Mouse (Mus musculus): Measurements from ENCODE around the gene Gm45062. TPM values are rescaled to one million over a fixed set of nuclear protein-coding genes. Genes with fewer than 3 reads are reported as not detected.

The Gm45062 gene
- polyA plus RNA-seq, 1 experiment from 2014 or later = 2.3 TPM

- Histone ChIP-seq H3K27ac (ENCODE audit: low read length) (no peak overlapping the region), H3K9ac (ENCODE audit: low read depth, low read length) (no peak overlapping the region), H3K4me3 (ENCODE audit: low read depth, low read length) (no peak overlapping the region), H3K9me3 (replicated peaks; ENCODE audit: control insufficient read depth, low read length) (no peaks in the 10 kb centered on the region), H3K27me3 (ENCODE audit: control insufficient read depth, insufficient read depth, low read depth, low read length) (no peaks in the 10 kb centered on the region), H3K4me1 (ENCODE audit: control insufficient read depth, low read depth, low read length) (no peaks in the 10 kb centered on the region), H3K36me3 (ENCODE audit: control insufficient read depth, insufficient read depth) (no peaks in the 10 kb centered on the region), H3K4me2 (ENCODE audit: low read depth, low read length) (no peak overlapping the region)
- no peak for ATAC-seq (ENCODE audit: low read depth)
- WGBS (ENCODE audit: insufficient replicate concordance) = 67% methylated on average over 4 of the region's 4 CpGs
These were observed 215.6 kb downstream of the Gm45062 start for GRCm38 (mm10) chr6:8474820-8475219.

GRCm38 (mm10) chr6:8479176-8479575 is 219.9 kb downstream of the Gm45062 start:
- no peak for ATAC-seq (ENCODE audit: low read depth)
- WGBS (ENCODE audit: insufficient replicate concordance) = 78% methylated on average over 1 of the region's 1 CpGs
- no peak overlapping the region for H3K27ac ChIP-seq (ENCODE audit: low read length)
- no peak overlapping the region for H3K9ac ChIP-seq (ENCODE audit: low read depth, low read length)
- no peak overlapping the region for H3K4me2 ChIP-seq (ENCODE audit: low read depth, low read length)
- no peaks in the 10 kb centered on the region for H3K36me3 ChIP-seq (ENCODE audit: control insufficient read depth, insufficient read depth)
- no peaks in the 10 kb centered on the region for H3K9me3 ChIP-seq (replicated peaks; ENCODE audit: control insufficient read depth, low read length)
- no peak overlapping the region for H3K4me3 ChIP-seq (ENCODE audit: low read depth, low read length)
- no peaks in the 10 kb centered on the region; the same call in 1 of the 2 replicates for H3K4me1 ChIP-seq (ENCODE audit: control insufficient read depth, low read depth, low read length)
- H3K27me3 ChIP-seq (ENCODE audit: control insufficient read depth, insufficient read depth, low read depth, low read length) = no peaks in the 10 kb centered on the region

DNA sequence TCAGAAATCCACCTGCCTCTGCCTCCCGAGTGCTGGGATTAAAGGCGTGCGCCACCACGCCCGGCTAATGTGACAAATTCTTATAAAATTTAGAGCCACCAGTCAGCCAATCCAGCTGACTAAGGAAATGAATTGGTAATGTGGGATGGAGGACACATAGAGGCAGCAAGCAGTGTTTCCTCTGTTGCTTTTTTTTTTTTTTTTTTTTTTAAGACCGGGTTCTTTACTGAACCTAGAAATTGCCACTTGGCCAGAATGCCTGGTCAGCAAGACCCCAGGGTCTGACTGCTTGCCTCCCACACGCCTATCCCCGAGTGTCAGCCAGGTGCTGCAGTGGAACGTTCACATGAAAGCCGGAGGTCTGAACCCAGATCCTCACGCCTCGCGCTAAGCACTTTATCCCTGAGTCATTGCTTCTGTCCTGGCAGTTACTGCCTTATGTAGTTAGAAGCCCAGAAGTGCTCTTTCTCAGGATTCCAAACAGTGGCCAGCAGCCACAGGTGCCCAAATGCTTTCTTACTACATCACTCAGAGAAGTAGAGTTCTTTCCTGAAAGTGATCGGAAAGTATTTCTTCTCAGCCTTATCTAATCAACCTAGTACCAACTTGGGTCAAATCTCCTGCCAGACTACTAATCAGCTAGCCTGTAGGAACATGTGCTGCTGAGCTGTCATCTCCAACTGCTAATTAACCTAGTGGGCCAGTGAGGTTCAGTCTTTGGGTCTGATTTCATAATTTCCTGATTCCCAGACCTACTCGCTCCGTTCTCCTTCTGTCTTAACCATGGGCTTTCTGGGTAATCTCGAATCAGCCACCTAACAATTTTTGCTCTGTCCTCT is 225.4 kb downstream of the Gm45062 start:
- H3K27ac ChIP-seq (ENCODE audit: low read length) = peak overlapping the region; percentile 66; the same call in 1 of the 2 replicates

DNA sequence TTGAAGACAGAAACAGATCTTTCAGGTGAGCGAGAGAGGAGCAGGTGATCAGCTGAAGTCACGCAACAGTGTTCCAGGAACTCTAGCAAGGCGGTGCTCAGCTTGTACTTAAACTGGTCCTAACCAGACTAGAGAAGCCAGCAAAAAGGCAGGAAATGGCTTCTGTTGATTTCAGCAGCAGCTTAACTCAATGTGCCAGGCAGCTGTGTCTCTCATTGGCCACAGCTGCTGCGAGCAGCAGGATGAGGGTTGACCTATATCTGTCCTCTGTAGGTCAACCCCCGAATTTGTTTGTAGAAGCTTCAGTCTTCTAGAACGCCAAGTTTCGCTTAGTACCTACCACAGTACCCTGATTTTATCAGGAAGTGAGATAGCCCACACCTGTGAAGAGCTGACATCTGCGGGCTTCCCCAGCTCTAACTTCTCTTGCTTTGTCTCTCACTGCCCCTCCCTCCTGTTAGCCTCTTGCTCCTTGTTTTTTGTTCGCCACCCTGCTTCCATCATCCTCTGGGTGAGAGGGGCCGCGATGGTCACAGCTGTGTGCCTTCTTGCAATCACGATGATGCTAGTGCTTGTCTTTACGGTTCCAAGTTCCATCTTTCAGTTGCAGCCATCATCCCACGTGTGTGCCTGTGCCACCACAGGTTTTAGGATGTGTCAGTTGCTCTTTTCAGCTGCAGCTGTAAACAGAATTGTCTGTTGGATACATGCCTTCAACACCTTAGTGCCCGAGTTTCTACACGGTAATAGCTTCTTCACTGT is 226.3 kb downstream of the Gm45062 start:
- 0 out of 2 replicates have a peak overlapping the region, but pooled peaks have one; percentile 4 for H3K4me2 ChIP-seq (ENCODE audit: low read depth, low read length)
- no peaks in the 10 kb centered on the region for H3K36me3 ChIP-seq (ENCODE audit: control insufficient read depth, insufficient read depth)
- ATAC-seq (ENCODE audit: low read depth) = peak; percentile 4; the same call in 1 of the 2 replicates
- H3K9me3 ChIP-seq (replicated peaks; ENCODE audit: control insufficient read depth, low read length) = no peaks in the 10 kb centered on the region
- H3K27me3 ChIP-seq (ENCODE audit: control insufficient read depth, insufficient read depth, low read depth, low read length) = no peaks in the 10 kb centered on the region
- H3K4me1 ChIP-seq (ENCODE audit: control insufficient read depth, low read depth, low read length) = peaks cover 33% of the 10 kb centered on the region
- H3K9ac ChIP-seq (ENCODE audit: low read depth, low read length) = no peak overlapping the region
- no peak overlapping the region for H3K4me3 ChIP-seq (ENCODE audit: low read depth, low read length)
- H3K27ac ChIP-seq (ENCODE audit: low read length) = peak overlapping the region; percentile 66; the same call in 1 of the 2 replicates
- 63% methylated on average over 16 of the region's 16 CpGs for WGBS (ENCODE audit: insufficient replicate concordance)

More for the DNA sequence above, 225.4 kb downstream of the Gm45062 start:
- Histone ChIP-seq H3K9ac (ENCODE audit: low read depth, low read length) (no peak overlapping the region), H3K4me2 (ENCODE audit: low read depth, low read length) (peak overlapping the region; percentile 4; the same call in 1 of the 2 replicates), H3K4me1 (ENCODE audit: control insufficient read depth, low read depth, low read length) (peaks cover 33% of the 10 kb centered on the region), H3K36me3 (ENCODE audit: control insufficient read depth, insufficient read depth) (no peaks in the 10 kb centered on the region), H3K9me3 (replicated peaks; ENCODE audit: control insufficient read depth, low read length) (no peaks in the 10 kb centered on the region), H3K4me3 (ENCODE audit: low read depth, low read length) (no peak overlapping the region), H3K27me3 (ENCODE audit: control insufficient read depth, insufficient read depth, low read depth, low read length) (no peaks in the 10 kb centered on the region)
- peak; percentile 76 for ATAC-seq (ENCODE audit: low read depth)
- 61% methylated on average over 17 of the region's 17 CpGs for WGBS (ENCODE audit: insufficient replicate concordance)

DNA sequence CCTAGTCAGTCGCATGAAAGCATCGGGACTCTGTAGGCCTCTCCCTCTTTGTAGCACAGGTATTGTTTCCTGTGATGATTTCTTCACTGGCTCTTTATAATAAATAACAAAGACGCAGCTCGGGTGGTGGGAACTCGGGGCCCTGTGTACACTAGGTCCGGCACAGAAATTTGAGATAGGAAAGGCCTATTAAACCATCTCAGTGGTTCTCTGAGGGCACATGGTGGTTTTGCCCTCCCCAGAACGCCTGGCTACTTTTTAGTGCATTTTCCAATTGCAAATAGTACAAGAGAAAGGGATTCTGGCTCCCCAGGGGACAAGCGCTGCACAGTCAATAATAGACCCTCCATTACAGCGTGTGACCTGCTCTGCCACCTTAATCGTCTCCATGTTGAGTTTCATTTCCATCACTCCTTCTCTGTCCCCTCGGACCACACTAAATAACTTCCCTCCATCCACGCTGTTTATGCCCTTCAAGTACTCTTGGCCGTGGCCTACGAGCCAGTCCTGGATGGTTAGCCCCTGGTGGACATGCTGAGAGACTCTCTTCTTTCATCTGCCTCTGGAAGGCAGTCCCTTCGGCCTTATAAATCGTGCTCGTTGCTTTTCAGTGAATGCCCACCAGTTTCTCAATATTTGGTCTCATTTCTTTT is 227.3 kb downstream of the Gm45062 start:
- Histone ChIP-seq H3K36me3 (ENCODE audit: control insufficient read depth, insufficient read depth) (no peaks in the 10 kb centered on the region), H3K4me2 (ENCODE audit: low read depth, low read length) (peak overlapping the region; percentile 61), H3K27ac (ENCODE audit: low read length) (peak overlapping the region; percentile 88), H3K9ac (ENCODE audit: low read depth, low read length) (peak overlapping the region; percentile 42), H3K4me1 (ENCODE audit: control insufficient read depth, low read depth, low read length) (peaks cover 33% of the 10 kb centered on the region), H3K27me3 (ENCODE audit: control insufficient read depth, insufficient read depth, low read depth, low read length) (no peaks in the 10 kb centered on the region), H3K4me3 (ENCODE audit: low read depth, low read length) (no peak overlapping the region; the same call in 1 of the 2 replicates), H3K9me3 (replicated peaks; ENCODE audit: control insufficient read depth, low read length) (no peaks in the 10 kb centered on the region)
- WGBS (ENCODE audit: insufficient replicate concordance) = 83% methylated on average over 17 of the region's 17 CpGs
- no peak for ATAC-seq (ENCODE audit: low read depth)

GRCm38 (mm10) chr6:8487044-8487853 is 228.0 kb downstream of the Gm45062 start:
- Histone ChIP-seq H3K9me3 (replicated peaks; ENCODE audit: control insufficient read depth, low read length) (no peaks in the 10 kb centered on the region), H3K27ac (ENCODE audit: low read length) (peak overlapping the region; percentile 88), H3K4me2 (ENCODE audit: low read depth, low read length) (peak overlapping the region; percentile 61), H3K9ac (ENCODE audit: low read depth, low read length) (peak overlapping the region; percentile 42), H3K4me3 (ENCODE audit: low read depth, low read length) (peak overlapping the region; percentile 35), H3K4me1 (ENCODE audit: control insufficient read depth, low read depth, low read length) (peaks cover 33% of the 10 kb centered on the region), H3K36me3 (ENCODE audit: control insufficient read depth, insufficient read depth) (no peaks in the 10 kb centered on the region), H3K27me3 (ENCODE audit: control insufficient read depth, insufficient read depth, low read depth, low read length) (no peaks in the 10 kb centered on the region)
- 35% methylated on average over 20 of the region's 20 CpGs for WGBS (ENCODE audit: insufficient replicate concordance)
- peak; percentile 84 for ATAC-seq (ENCODE audit: low read depth)

DNA sequence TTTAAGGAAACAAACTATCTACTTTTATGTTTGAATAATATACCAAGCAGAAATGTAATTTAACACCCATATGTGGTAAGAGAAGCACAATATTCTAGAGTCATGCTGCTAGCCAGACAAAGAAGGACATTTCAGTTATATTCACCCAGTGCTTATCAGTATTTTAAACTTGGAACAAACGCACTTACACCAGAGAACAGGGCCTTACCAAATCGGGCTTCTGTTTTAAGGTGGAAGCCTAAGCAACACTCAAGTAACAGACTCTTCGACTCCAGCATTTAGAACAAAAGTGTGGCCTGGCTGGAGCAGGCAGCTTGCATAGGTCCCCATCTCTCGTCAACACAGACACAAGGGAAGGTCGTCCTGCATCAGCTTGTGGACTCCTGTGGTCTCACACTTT is 229.0 kb downstream of the Gm45062 start:
- WGBS (ENCODE audit: insufficient replicate concordance) = 19% methylated on average over 5 of the region's 5 CpGs
- Histone ChIP-seq H3K9me3 (replicated peaks; ENCODE audit: control insufficient read depth, low read length) (no peaks in the 10 kb centered on the region), H3K9ac (ENCODE audit: low read depth, low read length) (no peak overlapping the region), H3K4me3 (ENCODE audit: low read depth, low read length) (no peak overlapping the region), H3K27me3 (ENCODE audit: control insufficient read depth, insufficient read depth, low read depth, low read length) (no peaks in the 10 kb centered on the region), H3K27ac (ENCODE audit: low read length) (peak overlapping the region; percentile 79), H3K4me1 (ENCODE audit: control insufficient read depth, low read depth, low read length) (peaks cover 33% of the 10 kb centered on the region), H3K4me2 (ENCODE audit: low read depth, low read length) (no peak overlapping the region), H3K36me3 (ENCODE audit: control insufficient read depth, insufficient read depth) (no peaks in the 10 kb centered on the region)
- ATAC-seq (ENCODE audit: low read depth) = no peak

- H3K4me1 ChIP-seq (ENCODE audit: control insufficient read depth, low read depth, low read length) = peaks cover 33% of the 10 kb centered on the region
- no peak overlapping the region for H3K27ac ChIP-seq (ENCODE audit: low read length)
- H3K9me3 ChIP-seq (replicated peaks; ENCODE audit: control insufficient read depth, low read length) = no peaks in the 10 kb centered on the region
- 77% methylated on average over 7 of the region's 7 CpGs for WGBS (ENCODE audit: insufficient replicate concordance)
- H3K4me2 ChIP-seq (ENCODE audit: low read depth, low read length) = no peak overlapping the region
- no peaks in the 10 kb centered on the region for H3K27me3 ChIP-seq (ENCODE audit: control insufficient read depth, insufficient read depth, low read depth, low read length)
- no peaks in the 10 kb centered on the region for H3K36me3 ChIP-seq (ENCODE audit: control insufficient read depth, insufficient read depth)
- ATAC-seq (ENCODE audit: low read depth) = no peak
- no peak overlapping the region for H3K9ac ChIP-seq (ENCODE audit: low read depth, low read length)
- H3K4me3 ChIP-seq (ENCODE audit: low read depth, low read length) = no peak overlapping the region
These were observed 230.0 kb downstream of the Gm45062 start for GRCm38 (mm10) chr6:8489266-8489665.

All from liver, embryonic 16.5 days (tissue).